Mouse (Mus musculus) bone marrow macrophage, adult 2 months (primary cell): ENCODE data around the gene Bcar1.

Experiments used
- CTCF ChIP-seq: IDR thresholded peaks from 2 replicates; pipeline ENCODE4 v1.5.1; 2012; ENCODE audit warnings: low read depth, mild to moderate bottlenecking, low read length, moderate library complexity
- POLR2A ChIP-seq: IDR thresholded peaks from 2 replicates; pipeline ENCODE4 v1.6.1; 2012; ENCODE audit warnings: mild to moderate bottlenecking, low read depth, low read length, borderline replicate concordance

DNA sequence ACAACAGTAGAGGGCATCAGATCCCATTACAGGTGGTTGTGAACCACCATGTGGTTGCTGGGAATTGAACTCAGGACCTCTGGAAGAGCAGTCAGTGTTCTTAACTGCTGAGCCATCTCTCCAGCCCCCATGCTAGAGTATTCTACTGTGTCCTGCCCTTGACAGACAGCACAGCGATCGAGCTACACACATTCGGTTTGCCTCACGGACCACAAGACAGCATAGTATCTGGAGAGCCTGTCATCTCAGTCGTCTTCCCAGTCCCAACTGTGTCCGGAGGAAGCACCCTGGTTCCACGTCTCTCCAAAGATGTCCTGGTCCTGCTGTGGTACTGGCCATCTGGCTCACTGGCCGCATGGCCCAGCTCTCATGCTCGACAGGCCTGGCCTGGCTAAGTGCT lies 21.5 kb upstream of the Bcar1 start:
- TF ChIP-seq POLR2A (no peak), CTCF (no peak)
